Mouse (Mus musculus): ENCODE measurements around the gene Olfr918. TPM values are rescaled to one million over a fixed set of nuclear protein-coding genes. Genes with fewer than 3 reads are reported as not detected.

Olfr918 gene
- polyA plus RNA-seq (2012; rRNA removed), result not detected in 2 replicates

GRCm38 (mm10) chr9:38674501-38674900 lies at the start of gene Olfr918:
Gene Olfr918, minus strand, starts transcription at chr9:38674601.

GRCm38 (mm10) chr9:38718102-38718501 lies 43.7 kb upstream of the Olfr918 start, which contains the start of gene Vwa5a:
Gene Vwa5a, plus strand, starts transcription at chr9:38718268.

DNA sequence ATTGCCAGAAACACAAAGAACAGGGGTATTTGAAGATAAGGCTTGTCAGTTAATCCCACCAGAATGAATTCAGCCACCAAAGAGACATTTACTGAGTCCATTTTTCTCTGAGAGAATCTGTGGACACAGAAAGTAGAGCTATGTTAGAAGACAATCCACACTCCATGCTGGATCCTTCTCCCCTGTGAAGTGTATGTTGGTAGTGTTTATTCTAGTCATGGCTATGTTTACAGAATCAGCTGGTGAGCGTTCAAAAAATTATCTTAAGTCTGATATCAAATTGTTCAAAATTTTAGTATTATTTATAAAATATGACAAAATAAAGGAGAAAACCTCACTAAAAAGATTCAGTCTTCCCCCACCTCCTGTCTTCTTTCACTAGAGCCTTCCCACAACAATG lies 8.7 kb downstream of the Olfr918 start, which contains the start of gene Olfr917:
Gene Olfr917 (minus strand): TSS at position 101 of the 400 bp plus-strand sequence.

GRCm38 (mm10) chr9:38659775-38660174 lies 14.6 kb downstream of the Olfr918 start, which contains the start of gene Olfr916:
Gene Olfr916, minus strand, starts transcription at chr9:38659875.

Other genes with a start within 250 kb of the Olfr918 start
- not detected in 2 replicates for gene Olfr901, start 245.1 kb downstream of the Olfr918 start, polyA plus RNA-seq (2012; rRNA removed)
- not detected in 2 replicates for gene Olfr902, start 226.9 kb downstream of the Olfr918 start, polyA plus RNA-seq (2012; rRNA removed)
- gene Olfr904, start 211.5 kb downstream of the Olfr918 start, polyA plus RNA-seq (2012; rRNA removed), result not detected in 2 replicates
- gene Olfr905, start 203.5 kb downstream of the Olfr918 start, polyA plus RNA-seq (2012; rRNA removed), result not detected in 2 replicates
- gene Olfr906, start 187.5 kb downstream of the Olfr918 start, polyA plus RNA-seq (2012; rRNA removed), result not detected in 2 replicates
- not detected in 2 replicates for gene Olfr907, start 178.8 kb downstream of the Olfr918 start, polyA plus RNA-seq (2012; rRNA removed)
- not detected in 2 replicates for gene Olfr911-ps1, start 153.0 kb downstream of the Olfr918 start, polyA plus RNA-seq (2012; rRNA removed)
- not detected in 2 replicates for gene Olfr910, start 136.8 kb downstream of the Olfr918 start, polyA plus RNA-seq (2012; rRNA removed)
- gene Olfr912, start 94.4 kb downstream of the Olfr918 start, polyA plus RNA-seq (2012; rRNA removed), result not detected in 2 replicates
- not detected in 2 replicates for gene Olfr913, start 81.8 kb downstream of the Olfr918 start, polyA plus RNA-seq (2012; rRNA removed)
- not detected in 2 replicates for gene Olfr914, start 69.5 kb downstream of the Olfr918 start, polyA plus RNA-seq (2012; rRNA removed)
- gene Olfr916, start 14.7 kb downstream of the Olfr918 start, polyA plus RNA-seq (2012; rRNA removed), result not detected in 2 replicates
- gene Olfr917, start 8.8 kb downstream of the Olfr918 start, polyA plus RNA-seq (2012; rRNA removed), result not detected in 2 replicates
- not detected in 2 replicates for gene Olfr919, start 29.1 kb upstream of the Olfr918 start, polyA plus RNA-seq (2012; rRNA removed)
- gene Vwa5a, start 43.7 kb upstream of the Olfr918 start, polyA plus RNA-seq (2012; rRNA removed), result 4.3 and 5.0 TPM in 2 replicates
- 0.03 and 0.05 TPM in 2 replicates for gene Olfr920, start 77.7 kb upstream of the Olfr918 start, polyA plus RNA-seq (2012; rRNA removed)
- not detected in 2 replicates for gene Olfr921, start 98.5 kb upstream of the Olfr918 start, polyA plus RNA-seq (2012; rRNA removed)
- not detected in 2 replicates for gene Olfr922, start 140.0 kb upstream of the Olfr918 start, polyA plus RNA-seq (2012; rRNA removed)
- not detected in 2 replicates for gene Olfr923, start 151.9 kb upstream of the Olfr918 start, polyA plus RNA-seq (2012; rRNA removed)
- gene Olfr924, start 169.8 kb upstream of the Olfr918 start, polyA plus RNA-seq (2012; rRNA removed), result not detected in 2 replicates
- not detected in 2 replicates for gene Olfr26, start 180.5 kb upstream of the Olfr918 start, polyA plus RNA-seq (2012; rRNA removed)
- gene Olfr926, start 202.5 kb upstream of the Olfr918 start, polyA plus RNA-seq (2012; rRNA removed), result not detected in 2 replicates

Data from liver, embryonic 14 days (tissue).